Mouse (Mus musculus) fat pad, adult 2 months (tissue): Measurements from ENCODE around the gene Gatc.
"Not testable (repeated sequence)": the region's sequence is repeated elsewhere in the genome, so short reads cannot be mapped to it uniquely, and the experiment has no call there.

ENCODE experiments used
- DNase-seq: peaks from one replicate; pipeline ENCODE4 v3.0.0-alpha.2; 2011; ENCODE audit warnings: low read depth, low spot score; ENCODE audit errors: extremely low read depth

Gatc gene

GRCm38 (mm10) chr5:115340577-115341313, at the start of gene Gatc, which contains the start of gene Triap1:
Gatc (minus strand) TSS chr5:115341178.
Triap1 (plus strand) TSS chr5:115341225.
- DNase-seq, result no peak

DNA sequence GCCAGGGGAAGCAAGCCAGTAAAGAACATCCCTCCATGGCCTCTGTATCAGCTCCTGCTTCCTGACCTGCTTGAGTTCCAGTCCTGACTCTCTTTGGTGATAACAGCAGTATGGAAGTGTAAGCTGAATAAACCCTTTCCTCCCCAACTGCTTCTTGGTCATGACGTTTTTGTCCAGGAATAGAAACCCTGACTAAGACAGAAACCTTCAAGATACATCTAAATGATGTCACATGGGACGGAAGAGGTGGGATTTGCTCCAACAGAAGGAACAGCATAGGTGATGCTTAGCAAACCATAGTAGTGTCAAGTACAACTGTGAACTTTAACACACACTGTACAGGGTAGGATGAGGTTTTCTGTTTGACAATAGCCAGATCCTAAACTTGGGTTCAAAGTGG, 37.9 kb upstream of the Gatc start:
- not testable (repeated sequence) for DNase-seq

DNA sequence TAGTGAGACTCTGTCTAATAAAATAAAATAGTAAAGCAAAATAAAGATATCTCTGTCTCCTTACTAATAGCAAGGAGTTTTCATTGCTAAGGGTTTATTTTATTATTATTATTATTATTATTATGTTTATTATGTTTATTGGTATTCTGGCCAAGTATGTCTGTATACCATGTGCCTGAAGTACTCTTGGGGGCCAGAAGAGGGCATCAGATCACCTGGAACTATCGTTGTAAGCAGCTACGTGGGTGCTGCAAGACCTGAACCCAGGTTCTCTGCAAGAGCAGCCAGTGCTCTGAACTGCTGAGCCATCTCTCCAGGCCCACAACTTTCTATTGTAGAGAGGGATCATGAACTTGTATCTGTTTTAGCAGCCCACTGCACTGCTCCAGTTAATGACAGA, 34.5 kb upstream of the Gatc start:
- DNase-seq, result no peak

- no peak for DNase-seq
Observed at GRCm38 (mm10) chr5:115374204-115374820, 33.3 kb upstream of the Gatc start.

- DNase-seq, result no peak
Observed at GRCm38 (mm10) chr5:115373441-115374203, 32.6 kb upstream of the Gatc start.

- no peak for DNase-seq
Observed at GRCm38 (mm10) chr5:115371736-115372135, 30.8 kb upstream of the Gatc start.

- no peak for DNase-seq
Observed at GRCm38 (mm10) chr5:115364782-115365181, 23.8 kb upstream of the Gatc start.

DNA sequence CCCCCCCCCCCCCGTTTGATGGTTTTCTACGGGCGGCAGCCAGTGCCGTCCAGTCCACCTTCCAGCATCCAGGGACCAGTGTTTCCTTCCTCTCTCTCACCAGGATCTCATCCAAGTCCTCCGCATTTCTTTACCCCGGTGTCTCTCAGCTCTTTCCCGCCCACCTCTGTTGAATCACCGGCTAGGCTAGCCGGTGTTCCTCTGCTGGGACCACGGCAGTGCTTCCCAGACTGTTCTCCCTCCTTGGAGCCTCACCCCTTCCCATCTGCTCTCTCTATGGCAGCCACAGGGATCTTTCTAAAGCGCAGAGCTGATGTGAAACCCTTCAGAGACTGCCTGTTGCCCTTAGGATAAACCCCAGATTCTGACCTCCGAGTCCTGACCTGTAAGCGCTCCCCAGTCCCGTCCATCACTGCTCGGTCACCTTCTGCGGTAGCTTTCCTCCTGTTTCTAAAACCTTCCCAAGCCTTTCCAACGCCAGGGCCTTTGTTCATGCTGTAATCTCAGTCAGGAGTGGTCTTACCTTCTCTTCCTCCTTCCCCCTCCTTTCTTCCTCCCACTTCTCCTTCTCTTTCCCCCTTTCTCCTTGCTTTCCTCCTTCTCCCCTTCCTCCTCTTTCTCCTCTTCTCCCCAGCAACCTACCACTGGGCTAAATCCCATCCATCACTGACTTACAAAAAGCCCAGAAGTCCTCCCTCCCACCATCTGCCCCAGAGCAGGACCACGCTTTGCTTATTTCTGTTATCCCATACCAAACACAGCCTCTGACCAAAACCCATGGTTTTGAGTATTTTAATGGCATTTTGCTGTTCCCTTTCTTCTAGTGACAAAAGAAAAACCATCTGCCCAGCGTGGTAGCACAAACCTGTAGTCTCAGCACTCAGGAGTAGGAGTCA, 22.1 kb upstream of the Gatc start:
- no peak for DNase-seq

DNA sequence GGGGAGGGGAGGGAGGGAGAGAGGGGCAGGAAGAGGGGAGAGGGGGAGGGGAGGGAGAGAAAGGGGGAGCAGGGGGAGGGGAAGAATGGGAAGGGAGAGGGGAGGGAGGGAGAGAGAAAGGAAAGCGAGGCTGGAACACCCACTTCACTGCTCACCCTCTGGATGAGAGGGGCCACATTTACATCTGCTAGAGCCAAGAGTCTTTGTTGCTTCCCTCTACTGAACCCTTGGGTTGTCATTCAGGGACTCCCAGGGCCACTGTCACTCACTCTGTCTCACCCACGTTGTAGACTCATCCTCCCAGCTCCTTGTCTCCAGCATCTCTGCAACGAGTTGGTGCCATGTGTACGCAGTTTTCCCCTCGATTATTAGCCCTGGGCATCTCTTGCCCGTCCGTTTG, 21.2 kb upstream of the Gatc start:
- no peak for DNase-seq

DNA sequence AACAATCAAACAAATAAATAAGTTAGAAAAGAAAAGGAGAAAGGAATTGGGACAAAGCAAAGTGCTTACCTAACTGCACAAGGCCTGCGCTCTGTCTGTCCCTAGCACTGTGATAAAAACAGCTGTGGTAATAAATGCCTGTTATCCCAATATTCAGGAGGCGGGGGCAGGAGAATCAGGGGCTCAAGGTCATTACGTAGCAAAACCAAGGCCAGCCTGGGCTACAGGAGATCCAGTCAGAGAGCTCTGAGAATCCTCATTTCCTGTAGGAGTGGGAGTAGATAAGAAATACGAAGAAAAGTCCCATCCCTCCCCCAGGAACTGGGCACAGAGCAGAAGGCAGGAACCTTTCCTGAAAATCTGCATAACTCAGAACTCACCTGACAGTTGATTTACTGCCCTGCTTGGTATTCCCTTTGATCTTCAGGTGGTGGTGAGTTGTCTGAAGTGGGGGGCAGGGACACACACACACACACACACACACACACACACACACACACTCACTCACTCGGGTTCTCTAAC, 18.9 kb upstream of the Gatc start:
- DNase-seq, result no peak

GRCm38 (mm10) chr5:115359438-115359837, 18.5 kb upstream of the Gatc start:
- no peak for DNase-seq

DNA sequence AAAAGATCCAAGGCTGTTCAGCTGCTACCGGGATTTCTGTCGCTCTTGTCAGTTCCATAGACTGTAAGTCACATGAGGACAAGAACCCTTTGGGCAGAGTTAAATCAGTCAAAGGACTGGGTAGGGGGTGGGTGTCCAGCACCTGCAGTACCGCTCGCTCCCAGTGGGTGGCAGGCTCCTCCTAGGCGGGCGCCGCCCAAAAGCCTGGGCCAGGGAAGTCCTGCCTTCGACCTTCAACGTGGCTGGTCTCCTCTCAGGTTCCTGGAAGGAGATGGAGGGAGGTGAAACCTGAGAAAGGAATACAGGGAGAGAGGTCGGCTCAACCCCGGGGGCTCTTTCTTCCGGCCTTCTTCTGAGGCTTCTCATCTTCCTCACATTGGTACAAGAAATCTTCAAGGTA, 17.9 kb upstream of the Gatc start:
- no peak for DNase-seq

- DNase-seq, result no peak
Observed at GRCm38 (mm10) chr5:115355070-115355469, 14.1 kb upstream of the Gatc start.

GRCm38 (mm10) chr5:115351348-115351747, 10.4 kb upstream of the Gatc start:
- DNase-seq, result no peak

- DNase-seq, result no peak
Observed at GRCm38 (mm10) chr5:115349225-115349555, 8.2 kb upstream of the Gatc start.

GRCm38 (mm10) chr5:115348546-115349224, 7.7 kb upstream of the Gatc start, which contains the start of gene Cox6a1:
Cox6a1 (minus strand) TSS chr5:115348981.
- DNase-seq, result peak; percentile 40

GRCm38 (mm10) chr5:115347564-115347963, 6.6 kb upstream of the Gatc start:
- DNase-seq, result no peak

GRCm38 (mm10) chr5:115341314-115342165, 562 bp upstream of the Gatc start:
- DNase-seq, result no peak

- DNase-seq, result no peak
Observed at GRCm38 (mm10) chr5:115340007-115340406, 971 bp downstream of the Gatc start.
